Mouse (Mus musculus) fat pad, adult 2 months (tissue): Measurements from ENCODE around the gene Dagla.

Source experiments
- DNase-seq: peaks from one replicate; pipeline ENCODE4 v3.0.0-alpha.2; 2011; ENCODE audit warnings: low read depth, low spot score; ENCODE audit errors: extremely low read depth

Dagla gene

DNA sequence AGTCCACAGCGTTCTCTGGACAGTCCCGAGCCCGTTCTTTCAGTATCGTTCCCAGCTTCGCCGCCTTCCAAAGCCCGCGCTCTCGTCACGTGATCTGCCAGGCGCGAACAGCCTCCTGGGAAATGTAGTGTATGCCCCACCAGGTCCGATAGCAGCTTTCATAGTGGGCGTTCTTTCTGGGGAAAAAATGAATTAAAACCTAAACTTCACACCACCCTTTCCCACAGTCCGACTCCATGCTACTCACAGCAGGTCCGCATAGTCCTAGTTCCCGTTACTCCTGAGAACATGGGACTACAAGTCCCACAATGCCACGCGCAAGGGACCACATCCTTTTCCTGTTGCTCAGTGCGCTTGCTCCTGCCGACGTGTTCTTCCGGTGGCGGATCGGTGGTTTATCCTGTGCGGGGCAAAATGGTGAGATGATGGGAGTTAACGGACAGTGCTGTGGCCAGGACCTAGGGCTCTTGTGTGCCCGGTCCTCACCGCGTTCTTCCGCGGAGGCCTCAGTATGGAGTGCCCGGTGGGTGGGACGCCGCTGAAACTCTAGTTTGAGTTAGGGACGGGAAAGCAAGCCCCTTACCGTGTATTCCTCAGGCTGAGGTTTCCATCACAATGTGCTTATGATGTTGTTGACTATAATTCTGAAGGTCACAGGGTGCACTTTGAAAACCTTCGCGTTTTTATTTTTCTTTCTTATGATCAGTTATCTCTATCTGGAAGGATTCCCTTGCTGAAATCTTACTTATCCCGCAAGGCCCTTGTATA, 100.6 kb downstream of the Dagla start, which contains the start of the genes Tmem258 and Fen1:
Gene Tmem258, plus strand, starts transcription at position 167 of the 768 bp plus-strand sequence.
Gene Fen1, minus strand, starts transcription at position 322 of the 768 bp plus-strand sequence.
- no peak for DNase-seq

- no peak for DNase-seq
These were observed 101.4 kb downstream of the Dagla start for GRCm38 (mm10) chr19:10203146-10203847.

DNA sequence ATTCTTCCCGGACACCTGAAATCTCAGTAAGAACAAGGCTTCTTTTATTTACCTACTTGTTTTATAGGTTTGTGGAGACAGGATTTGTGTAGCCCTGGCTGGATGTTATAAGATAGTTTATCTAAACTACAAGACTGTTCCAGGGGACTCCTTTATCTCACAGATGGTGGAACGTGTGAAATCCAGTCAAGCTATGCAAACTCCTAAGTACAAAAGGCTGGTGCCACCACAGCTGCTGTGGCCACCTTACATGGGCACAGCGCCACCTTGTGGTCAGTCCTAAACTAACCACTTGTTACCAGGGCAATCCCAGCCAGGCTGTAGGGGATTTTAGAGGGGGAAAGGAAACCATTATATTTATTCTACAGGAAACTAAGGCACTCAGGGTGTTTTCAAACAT, 106.0 kb downstream of the Dagla start:
- no peak for DNase-seq

GRCm38 (mm10) chr19:10198286-10198685, 106.4 kb downstream of the Dagla start:
- DNase-seq = no peak

GRCm38 (mm10) chr19:10197130-10197529, 107.5 kb downstream of the Dagla start:
- no peak for DNase-seq
